Mouse (Mus musculus) heart, adult 2 months (tissue): ENCODE measurements around the gene Samd10. TPM values are rescaled to one million over a fixed set of nuclear protein-coding genes. Genes with fewer than 3 reads are reported as not detected.

Source experiments
- DNase-seq, 2 experiments: peaks; one replicate each; pipeline ENCODE4 v3.0.0; 2021
- H3K27ac ChIP-seq: fragments of 200-600 bp; 2 replicates; pipeline ENCODE4 v1.8.1; 2022
- H3K27me3 ChIP-seq: fragments of 200-500 bp; 2 replicates; pipeline ENCODE4 v1.6.1; 2012; ENCODE audit warnings: mild to moderate bottlenecking, low read length, inconsistent platforms, mixed read lengths; ENCODE audit not compliant: control insufficient read depth, insufficient read depth
- H3K36me3 ChIP-seq: fragments of 200-500 bp; 2 replicates; pipeline ENCODE4 v1.6.1; 2012; ENCODE audit warnings: low read length, inconsistent platforms; ENCODE audit not compliant: control insufficient read depth, insufficient read depth
- H3K4me1 ChIP-seq: fragments of 200-500 bp; 2 replicates; pipeline ENCODE4 v1.6.1; 2011; ENCODE audit warnings: low read length; ENCODE audit not compliant: control insufficient read depth, insufficient read depth
- H3K4me3 ChIP-seq: fragments of 200-600 bp; 2 replicates; pipeline ENCODE4 v1.8.1; 2022
- H3K79me2 ChIP-seq: fragments of 200-500 bp; replicated peaks from 2 replicates; pipeline ENCODE4 v1.6.1; 2012; ENCODE audit warnings: mild to moderate bottlenecking, inconsistent platforms, low read length, moderate library complexity, mixed read lengths; ENCODE audit not compliant: control insufficient read depth, insufficient read depth
- H3K9ac ChIP-seq: fragments of 200-500 bp; 2 replicates; pipeline ENCODE4 v1.6.1; 2012; ENCODE audit warnings: low read depth, mild to moderate bottlenecking, control low read depth, inconsistent platforms, low read length, mixed read lengths
- CTCF ChIP-seq: fragments of 200-600 bp; IDR thresholded peaks from 2 replicates; pipeline ENCODE4 v1.8.1; 2022; ENCODE audit warnings: antibody characterized with exemption, mild to moderate bottlenecking, moderate library complexity
- EP300 ChIP-seq: fragments of 200-500 bp; IDR thresholded peaks from 2 replicates; pipeline ENCODE4 v1.6.1; 2011; ENCODE audit warnings: low read depth, low read length, control low read depth; ENCODE audit not compliant: insufficient read depth
- POLR2A ChIP-seq: fragments of 200-500 bp; IDR thresholded peaks from 2 replicates; pipeline ENCODE4 v1.6.1; 2011; ENCODE audit warnings: mild to moderate bottlenecking, low read depth, low read length, control low read depth; ENCODE audit not compliant: insufficient read depth
- WGBS: fragments of 180-500 bp; shearing (Covaris S2); methylation state at CpG from one replicate; pipeline ENCODE4 v1.1.7; 2018; 5-methylcytosine and 5-hydroxymethylcytosine counted together
- intact Hi-C: fragments of 180-260 bp; cut with DNase I; formaldehyde crosslinking; loops from one replicate; pipeline ENCODE4 v1.15.1; 2025
- long read RNA-seq: library from polyadenylated mRNA; stranded (forward); transcript quantifications from one replicate; pipeline ENCODE4 v2.0.0, GENCODE M21; 2021
- polyA plus RNA-seq: library from polyadenylated mRNA; depleted of rRNA; stranded (reverse); fragments of >200 nt; gene quantifications from 2 replicates; pipeline ENCODE4 v1.2.3, GENCODE M21; 2012; rRNA removed
- total RNA-seq, 2 experiments: library from RNA; stranded (reverse); gene quantifications; 2 replicates each; pipeline ENCODE4 v1.2.3; 2021

The Samd10 gene
- total RNA-seq (1 to 10 TPM; 1.0 to 1.6 TPM), polyA plus RNA-seq (5.1 and 6.4 TPM in 2 replicates)
- long read RNA-seq, partial matches to known transcripts, result 0 of 2 reads
- long read RNA-seq, other reads (novel, unspliced or antisense), result 0 of 2 reads

GRCm38 (mm10) chr2:181598454-181599351, at the start of gene Samd10:
Gene Samd10 (minus strand): TSS chr2:181599212.
- TF ChIP-seq POLR2A (no peak), CTCF (peak; percentile 46)
- peak; percentile 72 for DNase-seq
- H3K4me3 ChIP-seq, result peak within 1 kb of the TSS; percentile 63
- H3K9ac ChIP-seq, result peak within 1 kb of the TSS; percentile 91
- no peaks in the 10 kb centered on the region for H3K36me3 ChIP-seq
- 5% methylated on average over 71 of the region's 71 CpGs for WGBS
- intact Hi-C loops, result loop anchor here (10.0 kb wide), 1 partner anchor 444 kb away; the partner anchor contains the start of gene Eef1a2
- no peaks in the 10 kb centered on the region for H3K27me3 ChIP-seq
- H3K27ac ChIP-seq, result peak within 1 kb of the TSS; percentile 80
- H3K4me1 ChIP-seq, result peaks cover 3% of the 10 kb centered on the region
- H3K79me2 ChIP-seq, result no peaks in the 10 kb centered on the region

- intact Hi-C loops, result no loop called here
- Histone ChIP-seq H3K36me3 (no peaks in the 10 kb centered on the region), H3K4me3 (no peak overlapping the region)
These were observed 47.8 kb upstream of the Samd10 start for GRCm38 (mm10) chr2:181646626-181647472.

GRCm38 (mm10) chr2:181645666-181646065, 46.7 kb upstream of the Samd10 start:
- TF ChIP-seq POLR2A (no peak), EP300 (no peak), CTCF (no peak)
- no peak overlapping the region for H3K27ac ChIP-seq
- WGBS, result 94% methylated on average over 3 of the region's 3 CpGs
- H3K27me3 ChIP-seq, result no peaks in the 10 kb centered on the region
- DNase-seq, result no peak
- no peak overlapping the region for H3K9ac ChIP-seq
- no peaks in the 10 kb centered on the region for H3K36me3 ChIP-seq
- H3K4me3 ChIP-seq, result no peak overlapping the region
- H3K79me2 ChIP-seq, result 0 out of 2 replicates have a peak, but pooled peaks cover 1% of the 10 kb centered on the region
- intact Hi-C loops, result no loop called here
- H3K4me1 ChIP-seq, result no peaks in the 10 kb centered on the region

More at GRCm38 (mm10) chr2:181646626-181647472, 47.8 kb upstream of the Samd10 start:
- no peaks in the 10 kb centered on the region for H3K4me1 ChIP-seq
- no peak overlapping the region for H3K9ac ChIP-seq
- no peaks in the 10 kb centered on the region for H3K27me3 ChIP-seq
- H3K27ac ChIP-seq, result no peak overlapping the region
- DNase-seq, result no peak
- H3K79me2 ChIP-seq, result 0 out of 2 replicates have a peak, but pooled peaks cover 1% of the 10 kb centered on the region
- TF ChIP-seq EP300 (no peak), CTCF (no peak), POLR2A (no peak)
- WGBS, result 89% methylated on average over 6 of the region's 6 CpGs

DNA sequence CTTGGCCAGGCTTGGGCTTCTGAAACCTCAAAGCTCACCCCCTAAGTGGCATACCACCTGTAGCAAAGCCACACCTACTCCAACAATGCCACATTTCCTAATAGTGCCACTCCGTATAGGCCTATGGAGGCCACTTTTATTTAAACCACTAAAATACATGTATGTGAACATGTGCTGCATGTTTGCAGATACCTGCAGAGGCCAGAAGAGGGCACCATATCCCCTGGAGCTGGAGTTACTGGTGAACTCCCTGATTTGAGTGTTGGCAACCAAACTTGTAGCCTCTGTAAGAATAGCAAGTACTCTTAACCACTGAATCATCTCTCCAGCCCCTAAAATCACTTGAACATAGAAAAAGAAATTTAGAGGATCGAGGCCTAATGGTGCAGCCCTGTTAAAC, 45.3 kb upstream of the Samd10 start:
- intact Hi-C loops, result loop anchor here (5.0 kb wide), 1 partner anchor 38 kb away; the partner anchor contains the start of gene Tcea2
- no peaks in the 10 kb centered on the region for H3K4me1 ChIP-seq
- 90% methylated on average over 2 of the region's 2 CpGs for WGBS
- 0 out of 2 replicates have a peak, but pooled peaks cover 1% of the 10 kb centered on the region for H3K79me2 ChIP-seq
- TF ChIP-seq EP300 (0 out of 2 replicates have a peak, but pooled peaks have one; percentile 37), POLR2A (no peak), CTCF (peak; percentile 85)
- no peak for DNase-seq
- no peaks in the 10 kb centered on the region for H3K27me3 ChIP-seq
- no peak overlapping the region for H3K27ac ChIP-seq
- no peaks in the 10 kb centered on the region for H3K36me3 ChIP-seq
- no peak overlapping the region for H3K4me3 ChIP-seq
- H3K9ac ChIP-seq, result no peak overlapping the region

GRCm38 (mm10) chr2:181635865-181636264, 36.9 kb upstream of the Samd10 start:
- Histone ChIP-seq H3K4me1 (no peaks in the 10 kb centered on the region), H3K27me3 (no peaks in the 10 kb centered on the region), H3K36me3 (no peaks in the 10 kb centered on the region; the same call in none of the 2 replicates), H3K4me3 (no peak overlapping the region), H3K79me2 (no peaks in the 10 kb centered on the region), H3K9ac (no peak overlapping the region), H3K27ac (no peak overlapping the region)
- intact Hi-C loops, result no loop called here
- DNase-seq, result no peak
- 82% methylated on average over 3 of the region's 3 CpGs for WGBS
- no peak for TF ChIP-seq EP300
- TF ChIP-seq CTCF, result no peak
- no peak for TF ChIP-seq POLR2A
